Comparison of ENCODE assay signal across 19 mouse cellular contexts in the genomic region with DNA sequence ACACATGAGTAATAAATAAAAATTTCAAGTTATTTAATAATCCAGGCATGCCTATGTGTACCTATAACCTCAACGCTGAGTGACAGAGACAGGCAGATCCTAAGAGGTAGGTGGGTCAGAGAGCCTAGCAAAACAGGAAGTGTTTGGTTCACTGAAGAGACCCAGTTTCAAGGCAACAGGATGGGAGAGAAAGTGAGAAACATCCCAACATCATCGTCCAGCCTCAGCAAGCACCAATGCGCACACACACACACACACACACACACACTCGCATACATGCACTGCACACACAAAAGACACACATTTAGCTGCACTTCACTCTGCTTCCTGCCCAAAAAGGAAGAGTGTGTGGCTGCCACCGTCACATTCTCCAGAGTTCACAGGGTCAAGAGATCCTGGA. TPM values are rescaled to one million over a fixed set of nuclear protein-coding genes. Genes with fewer than 3 reads are reported as not detected.
DNase-seq lines count a peak whose midpoint lies in the region; ATAC-seq lines count a peak whose summit lies in the region.
"Had no signal": no experiment of that assay in that cellular context is flagged by ENCODE, and none has a peak within 500 bp of the region (broad histone marks: within the 10 kb centered on the region; RNA-seq: fewer than 3 reads in every experiment).

No protein-coding gene starts in this region.

- H3K36me3 ChIP-seq in heart, embryonic 12.5 days = peaks cover 4% of the 10 kb centered on the region; the same call in 1 of the 2 replicates
- H3K36me3 ChIP-seq: forebrain, embryonic 15.5 days; liver, embryonic 15.5 days; midbrain, embryonic 13.5 days; neural tube, embryonic 13.5 days had no signal

- 66% methylated on average over 5 of the region's 5 CpGs for WGBS in heart, embryonic 12.5 days

- no peaks in the 10 kb centered on the region for H3K9me3 ChIP-seq in heart, embryonic 12.5 days (replicated peaks)
- H3K9me3 ChIP-seq: embryonic facial prominence, embryonic 13.5 days; forebrain, embryonic 15.5 days; heart, embryonic 13.5 days; liver, embryonic 15.5 days; midbrain, embryonic 13.5 days; neural tube, embryonic 13.5 days had no signal

- no peak overlapping the region for H3K27ac ChIP-seq in heart, embryonic 12.5 days (ENCODE audit: poor library complexity, severe bottlenecking)
- H3K27ac ChIP-seq: embryonic facial prominence, embryonic 13.5 days; forebrain, embryonic 15.5 days; heart, embryonic 13.5 days; hindbrain, embryonic 14.5 days; liver, embryonic 15.5 days; midbrain, embryonic 13.5 days; neural tube, embryonic 13.5 days had no signal

- H3K4me3 ChIP-seq in heart, embryonic 12.5 days = no peak overlapping the region
- H3K4me3 ChIP-seq: embryonic facial prominence, embryonic 13.5 days; forebrain, embryonic 15.5 days; heart, embryonic 13.5 days; liver, embryonic 15.5 days; midbrain, embryonic 13.5 days; neural tube, embryonic 13.5 days had no signal

- no peak overlapping the region for H3K4me2 ChIP-seq in heart, embryonic 12.5 days
- H3K4me2 ChIP-seq: embryonic facial prominence, embryonic 13.5 days; forebrain, embryonic 15.5 days; heart, embryonic 13.5 days; hindbrain, embryonic 14.5 days; liver, embryonic 15.5 days; midbrain, embryonic 13.5 days; neural tube, embryonic 13.5 days had no signal

- ATAC-seq in CD4-positive, CD25-positive, alpha-beta regulatory T cell, adult 4 months = peak; percentile 66
- ATAC-seq in inflammation-experienced regulatory T-cells, adult 6 months = peak; percentile 60
- no peak for ATAC-seq in heart, embryonic 12.5 days (ENCODE audit: insufficient number of reproducible peaks, low FRiP score)
- ATAC-seq: forebrain, embryonic 15.5 days; intestine, postnatal 0 days; midbrain, embryonic 13.5 days; Patski had no signal

- H3K4me1 ChIP-seq in heart, embryonic 12.5 days (replicated peaks) = peaks cover 15% of the 10 kb centered on the region
- H3K4me1 ChIP-seq: forebrain, embryonic 15.5 days; midbrain, embryonic 13.5 days; neural tube, embryonic 13.5 days had no signal

- no peaks in the 10 kb centered on the region for H3K27me3 ChIP-seq in heart, embryonic 12.5 days (replicated peaks)
- H3K27me3 ChIP-seq: embryonic facial prominence, embryonic 13.5 days; forebrain, embryonic 15.5 days; heart, embryonic 13.5 days; liver, embryonic 15.5 days; midbrain, embryonic 13.5 days; neural tube, embryonic 13.5 days; Patski had no signal

- DNase-seq in CD4-positive helper T cell, adult 2 months (ENCODE audit: low read depth, low spot score) = peak; percentile 54
- peak; percentile 23 for DNase-seq in thymus, postnatal 14 days
- no peak for DNase-seq in frontal cortex, postnatal 25 days (ENCODE audit: low spot score in 2 of 2)
- no peak for DNase-seq in frontal cortex, postnatal 14 days (ENCODE audit: low spot score in 2 of 2)
- DNase-seq: adrenal gland, postnatal 25 days; cerebellum, adult 18-20 months; gastrocnemius, postnatal 36 days had no signal

- no peak overlapping the region for H3K9ac ChIP-seq in heart, embryonic 12.5 days
- H3K9ac ChIP-seq: embryonic facial prominence, embryonic 13.5 days; forebrain, embryonic 15.5 days; heart, embryonic 13.5 days; hindbrain, embryonic 14.5 days; liver, embryonic 15.5 days; midbrain, embryonic 13.5 days; neural tube, embryonic 13.5 days had no signal

RNA-seq across cellular contexts. Expression of a gene that starts 27.7 kb away (rescaled TPM):
- 100 to 1,000 TPM; 414 to 617 TPM for polyA plus RNA-seq in CD4-positive, CD25-positive, alpha-beta regulatory T cell, adult 4 months (2017; shearing (Covaris generic))
- polyA plus RNA-seq in inflammation-experienced regulatory T-cells, adult 6 months (2017; shearing (Covaris generic)) = 100 to 1,000 TPM; 143 to 631 (median 388) TPM
- polyA plus RNA-seq in heart, embryonic 12.5 days (2016; fragmentation: Nextera tagmentation; extraction: Ambion mirVana) = 66.8 and 69.2 TPM in 2 replicates

Comparison
In these comparisons a context has a peak if more than half of its experiments do, and no peak if none do; other contexts are left out.
1. DNase-seq: peak in CD4-positive helper T cell, adult 2 months (single experiment) and thymus, postnatal 14 days (single experiment); none in frontal cortex, postnatal 25 days (0 of 2) and frontal cortex, postnatal 14 days (0 of 2).